Mouse (Mus musculus) testis, adult 2 months (tissue): ENCODE results near the gene Gm20518.

Experiments
- CTCF ChIP-seq: fragments of 200-500 bp; IDR thresholded peaks from 2 replicates; pipeline ENCODE4 v1.5.1; 2012; ENCODE audit warnings: low read depth, mild to moderate bottlenecking, inconsistent platforms, low read length, moderate library complexity; ENCODE audit not compliant: control insufficient read depth, insufficient read depth, insufficient replicate concordance
- POLR2A ChIP-seq: fragments of 200-500 bp; IDR thresholded peaks from 2 replicates; pipeline ENCODE4 v1.6.1; 2012; ENCODE audit warnings: low read depth, mild to moderate bottlenecking, inconsistent platforms, low read length, moderate library complexity; ENCODE audit not compliant: control insufficient read depth

DNA sequence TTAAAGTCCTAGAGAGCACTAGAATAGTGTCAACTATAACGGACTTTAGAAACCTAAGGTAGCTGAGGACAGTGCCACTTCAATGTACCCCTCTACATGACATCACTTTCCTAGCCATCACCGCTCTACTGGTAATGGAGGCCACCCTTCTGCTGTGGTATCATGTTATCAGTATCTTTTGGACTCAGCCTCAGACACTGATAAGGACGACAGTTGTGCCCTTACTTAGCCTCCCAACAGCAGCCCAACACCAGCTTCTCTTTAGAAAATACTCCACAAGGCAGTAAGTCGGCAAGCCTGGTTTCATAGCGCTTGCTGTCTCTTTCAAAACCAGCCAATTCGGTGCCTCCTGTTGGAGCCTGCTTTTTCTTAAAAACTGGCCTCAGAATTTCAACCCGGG, 56.9 kb downstream of the Gm20518 start:
- no peak for TF ChIP-seq POLR2A
- no peak for TF ChIP-seq CTCF
